Mouse (Mus musculus) forebrain, embryonic 13.5 days (tissue): ENCODE results near the gene Atp6v0a2. TPM values are rescaled to one million over a fixed set of nuclear protein-coding genes. Genes with fewer than 3 reads are reported as not detected.
"Not testable (repeated sequence)": the region's sequence is repeated elsewhere in the genome, so short reads cannot be mapped to it uniquely, and the experiment has no call there.

Experiments
- ATAC-seq: fragments of 200-750 bp; cut with Nextera tagmentation; 2 replicates; pipeline ENCODE4 v1.8.0; 2017
- H3K27ac ChIP-seq: fragments of 300-500 bp; sonication (generic); 2 replicates; pipeline ENCODE4 v1.5.1; 2015; ENCODE audit warnings: inconsistent platforms, mild to moderate bottlenecking, moderate library complexity
- H3K27me3 ChIP-seq: fragments of 300-500 bp; sonication (generic); 2 replicates; pipeline ENCODE4 v1.6.1; 2015; ENCODE audit warnings: mild to moderate bottlenecking, inconsistent platforms
- H3K36me3 ChIP-seq: fragments of 300-500 bp; sonication (generic); 2 replicates; pipeline ENCODE4 v1.6.1; 2015; ENCODE audit warnings: mild to moderate bottlenecking, inconsistent platforms; ENCODE audit not compliant: poor library complexity, severe bottlenecking
- H3K4me1 ChIP-seq: fragments of 300-500 bp; sonication (generic); 2 replicates; pipeline ENCODE4 v1.6.1; 2015; ENCODE audit warnings: inconsistent platforms
- H3K4me2 ChIP-seq: fragments of 300-500 bp; sonication (generic); 2 replicates; pipeline ENCODE4 v1.6.1; 2015; ENCODE audit warnings: inconsistent platforms, mild to moderate bottlenecking, moderate library complexity
- H3K4me3 ChIP-seq: fragments of 300-500 bp; sonication (generic); 2 replicates; pipeline ENCODE4 v1.5.1; 2015; ENCODE audit warnings: mild to moderate bottlenecking, inconsistent platforms
- H3K9ac ChIP-seq: fragments of 300-500 bp; sonication (generic); 2 replicates; pipeline ENCODE4 v1.6.1; 2015; ENCODE audit warnings: mild to moderate bottlenecking, inconsistent platforms
- H3K9me3 ChIP-seq: fragments of 300-500 bp; sonication (generic); replicated peaks from 2 replicates; pipeline ENCODE4 v1.6.1; 2016; ENCODE audit warnings: inconsistent platforms
- WGBS: fragments of 180-500 bp; shearing (Covaris S2); methylation state at CpG from one replicate; pipeline ENCODE4 v1.1.7; 2015; 5-methylcytosine and 5-hydroxymethylcytosine counted together
- polyA plus RNA-seq: library from polyadenylated mRNA; unstranded; fragments of >200 nt; fragmentation: Nextera tagmentation; extraction: Ambion mirVana; gene quantifications from 2 replicates; pipeline ENCODE4 v1.2.1, GENCODE M21; 2015

Atp6v0a2 gene
- polyA plus RNA-seq: 44.7 and 45.9 TPM in 2 replicates

DNA sequence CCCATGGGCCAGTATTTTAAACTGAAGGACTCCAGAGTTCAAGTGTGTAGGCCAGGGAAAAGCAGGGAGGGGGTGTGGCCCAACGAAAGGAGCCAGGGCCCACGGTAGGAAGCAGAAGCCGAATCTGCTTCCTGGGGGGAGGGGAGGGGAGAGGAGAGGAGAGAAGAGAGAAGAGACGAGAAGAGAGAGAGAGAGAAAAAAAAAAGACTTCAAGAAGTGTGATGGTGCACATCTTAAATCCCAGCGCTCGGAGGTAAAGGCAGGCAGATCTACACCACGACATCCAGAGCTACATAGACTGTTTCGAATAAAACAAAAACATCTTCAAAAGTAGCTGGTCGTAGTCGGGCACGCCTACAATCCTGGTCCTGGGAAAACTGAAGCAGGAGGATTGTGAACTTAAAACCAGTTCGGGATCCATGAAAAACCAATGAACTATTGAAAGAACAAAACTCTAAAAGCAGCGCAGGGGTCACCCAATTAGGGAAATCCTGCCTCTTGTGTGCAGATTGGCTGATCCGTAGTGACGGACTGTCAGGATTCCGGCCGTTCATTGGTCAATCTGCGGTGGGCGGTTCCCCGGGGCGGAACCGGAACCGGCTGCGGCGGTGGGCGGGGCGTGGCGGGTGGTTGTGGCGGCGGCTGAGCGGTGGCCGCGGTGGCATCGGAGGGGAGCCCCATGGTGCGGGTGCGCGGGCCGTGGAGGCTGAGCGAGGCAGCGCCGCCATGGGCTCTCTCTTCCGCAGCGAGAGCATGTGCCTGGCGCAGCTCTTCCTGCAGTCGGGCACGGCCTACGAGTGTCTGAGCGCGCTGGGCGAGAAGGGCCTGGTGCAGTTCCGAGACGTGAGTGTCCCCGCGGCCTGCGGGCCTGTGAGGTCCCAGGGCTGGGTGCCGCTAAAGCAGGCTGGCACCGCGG lies at the start of gene Atp6v0a2:
TSS of gene Atp6v0a2 (plus strand) at position 129 of the 916 bp plus-strand sequence.
- peak; percentile 98 for ATAC-seq
- Histone ChIP-seq H3K4me1 (peaks cover 16% of the 10 kb centered on the region), H3K9me3 (no peaks in the 10 kb centered on the region), H3K36me3 (peaks cover 25% of the 10 kb centered on the region), H3K9ac (peak within 1 kb of the TSS; percentile 94), H3K27me3 (no peaks in the 10 kb centered on the region), H3K4me3 (peak within 1 kb of the TSS; percentile 99), H3K27ac (peak within 1 kb of the TSS; percentile 54), H3K4me2 (peak within 1 kb of the TSS; percentile 96)
- under 1% methylated on average over 54 of the region's 58 CpGs for WGBS

DNA sequence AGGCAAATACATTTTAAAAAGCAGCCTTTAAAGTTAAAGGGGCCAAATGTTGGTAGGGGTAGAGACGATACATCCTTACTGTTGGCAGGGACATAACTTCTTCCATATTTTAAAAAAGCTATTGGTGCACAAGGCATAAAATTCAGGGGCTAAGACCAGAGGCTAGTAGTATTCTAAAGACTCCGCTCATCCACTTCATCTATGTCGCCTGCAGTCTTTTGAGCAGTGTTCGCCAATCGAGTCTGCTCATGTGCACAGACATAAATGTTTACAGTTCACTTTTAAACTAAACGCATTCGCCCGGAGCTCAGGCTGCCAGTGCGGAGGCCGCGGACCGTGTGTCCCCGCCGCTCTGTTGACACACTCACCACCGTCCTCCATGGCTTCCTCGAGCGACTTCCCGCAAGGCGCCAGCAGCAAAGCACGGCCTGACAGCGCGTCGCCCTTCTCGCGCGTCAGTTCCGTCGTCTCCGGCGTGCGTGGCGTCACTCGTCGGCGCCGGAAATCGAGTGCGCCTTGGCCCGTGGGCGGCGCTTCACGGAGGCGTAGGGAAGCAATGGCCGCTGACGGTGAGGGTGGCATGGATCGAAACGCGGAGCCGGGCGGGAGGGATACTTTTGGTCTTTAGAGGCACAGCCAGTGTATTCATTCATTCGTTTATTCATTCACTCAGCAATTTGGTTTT lies 49.6 kb upstream of the Atp6v0a2 start, which contains the start of the genes Eif2b1 and Gtf2h3:
TSS of gene Eif2b1 (minus strand) at position 499 of the 685 bp plus-strand sequence.
TSS of gene Gtf2h3 (plus strand) at position 508 of the 685 bp plus-strand sequence.
- ATAC-seq: peak; percentile 96
- H3K27ac ChIP-seq: 0 out of 2 replicates have a peak within 1 kb of the TSS, but pooled peaks have one; percentile 35
- peaks cover 30% of the 10 kb centered on the region for H3K4me1 ChIP-seq
- peak within 1 kb of the TSS; percentile 88 for H3K4me3 ChIP-seq
- no peaks in the 10 kb centered on the region for H3K9me3 ChIP-seq
- peak within 1 kb of the TSS; percentile 87 for H3K4me2 ChIP-seq
- no peaks in the 10 kb centered on the region for H3K27me3 ChIP-seq
- WGBS: under 1% methylated on average over 51 of the region's 51 CpGs
- H3K9ac ChIP-seq: peak within 1 kb of the TSS; percentile 87
- peaks cover 48% of the 10 kb centered on the region for H3K36me3 ChIP-seq

DNA sequence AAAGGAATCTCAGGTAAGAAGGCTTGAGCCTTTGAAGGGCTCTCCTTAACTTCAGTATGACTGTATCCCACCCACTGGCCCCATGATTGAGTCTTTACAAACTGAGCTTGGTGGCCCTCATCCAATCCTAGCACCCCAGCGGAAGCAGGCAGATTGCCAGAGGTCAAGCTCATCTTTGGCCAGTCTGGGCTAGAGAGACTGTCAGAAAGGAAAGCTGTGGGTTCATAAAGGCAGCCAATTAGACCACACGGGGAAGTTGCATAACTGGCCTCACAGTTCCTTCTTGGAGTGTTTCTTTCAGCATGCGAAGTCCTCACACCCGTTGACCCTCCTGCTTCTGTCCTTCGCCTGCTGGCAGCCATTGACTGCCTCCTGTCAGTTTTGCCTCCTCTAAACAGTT lies 45.9 kb upstream of the Atp6v0a2 start:
- no peak overlapping the region for H3K4me2 ChIP-seq
- no peak overlapping the region for H3K9ac ChIP-seq
- no peak for ATAC-seq
- H3K27ac ChIP-seq: no peak overlapping the region
- 88% methylated on average over 5 of the region's 5 CpGs for WGBS
- H3K27me3 ChIP-seq: no peaks in the 10 kb centered on the region
- no peaks in the 10 kb centered on the region for H3K9me3 ChIP-seq
- H3K36me3 ChIP-seq: peaks cover 46% of the 10 kb centered on the region
- H3K4me1 ChIP-seq: peaks cover 29% of the 10 kb centered on the region
- H3K4me3 ChIP-seq: no peak overlapping the region

DNA sequence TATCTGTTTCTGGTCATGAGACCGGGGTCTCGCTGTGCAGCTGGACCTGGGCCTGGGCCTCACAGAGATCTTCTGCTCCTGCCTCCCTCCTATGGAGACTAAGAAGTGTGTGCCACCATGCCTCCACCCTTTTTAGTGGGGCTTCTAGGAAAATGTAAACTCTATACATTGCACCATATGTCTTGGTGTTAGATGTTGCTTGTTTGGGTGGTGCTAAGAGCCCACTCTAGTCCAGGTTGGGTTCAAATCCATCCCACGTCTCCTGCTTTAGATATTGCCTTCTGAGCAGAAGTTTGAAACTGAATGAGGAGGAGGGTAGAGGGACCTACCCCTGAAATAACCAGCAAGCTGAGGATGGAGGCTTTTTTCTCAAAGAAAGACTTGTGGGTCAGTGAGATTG lies 35.6 kb upstream of the Atp6v0a2 start:
- no peak overlapping the region for H3K4me2 ChIP-seq
- no peaks in the 10 kb centered on the region for H3K4me1 ChIP-seq
- peaks cover 78% of the 10 kb centered on the region for H3K36me3 ChIP-seq
- H3K27ac ChIP-seq: no peak overlapping the region
- no peak for ATAC-seq
- no peaks in the 10 kb centered on the region for H3K27me3 ChIP-seq
- H3K9ac ChIP-seq: no peak overlapping the region
- no peak overlapping the region for H3K4me3 ChIP-seq
- WGBS: 96% methylated on average over 3 of the region's 3 CpGs
- H3K9me3 ChIP-seq: no peaks in the 10 kb centered on the region

DNA sequence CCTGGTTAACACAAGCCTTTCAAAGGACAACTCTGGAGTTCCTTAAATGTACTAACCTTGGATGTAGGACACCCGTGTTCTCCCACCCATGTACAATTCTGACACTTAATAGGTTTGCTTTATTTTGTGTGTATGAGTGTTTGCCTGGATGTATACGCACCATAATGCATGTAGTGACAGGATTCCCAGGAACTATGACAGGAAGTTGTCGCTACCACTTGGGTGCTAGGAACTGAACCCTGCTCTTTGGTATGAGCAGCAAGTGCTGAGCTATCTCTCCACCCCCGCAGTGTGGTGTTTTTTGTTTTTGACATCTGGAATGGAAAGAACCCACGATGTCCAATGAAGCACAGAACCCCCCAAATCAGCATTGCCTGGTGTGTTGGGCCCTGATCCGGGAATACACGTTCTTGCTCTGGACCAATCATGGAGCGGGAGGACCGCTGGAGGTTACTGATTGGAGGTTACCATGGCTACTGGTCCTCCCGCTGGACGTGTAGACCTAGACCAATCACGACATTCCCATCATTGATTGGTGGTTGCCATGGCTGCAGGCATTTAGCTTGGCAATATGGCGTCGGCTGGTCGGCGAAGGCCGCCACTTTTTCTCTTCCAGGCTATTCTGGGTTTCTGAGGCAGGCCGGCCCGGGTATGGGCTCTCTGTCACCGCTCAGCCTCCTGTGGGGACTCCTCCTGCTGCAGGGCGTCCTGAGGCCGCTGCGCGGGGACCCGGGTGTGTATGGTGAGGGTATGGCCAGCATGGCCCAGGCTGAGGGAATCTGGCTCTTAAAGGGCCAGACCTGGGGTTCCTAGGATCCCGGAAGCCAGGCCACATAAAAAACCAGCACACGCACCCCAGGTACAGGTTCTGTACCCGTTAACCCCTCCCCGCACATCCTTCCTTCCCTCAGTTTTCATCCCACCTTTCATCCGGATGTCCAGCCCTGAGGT lies 29.9 kb upstream of the Atp6v0a2 start:
- WGBS: 6% methylated on average over 30 of the region's 30 CpGs
- Histone ChIP-seq H3K27ac (no peak overlapping the region; the same call in 1 of the 2 replicates), H3K4me1 (peaks cover 15% of the 10 kb centered on the region)

DNA sequence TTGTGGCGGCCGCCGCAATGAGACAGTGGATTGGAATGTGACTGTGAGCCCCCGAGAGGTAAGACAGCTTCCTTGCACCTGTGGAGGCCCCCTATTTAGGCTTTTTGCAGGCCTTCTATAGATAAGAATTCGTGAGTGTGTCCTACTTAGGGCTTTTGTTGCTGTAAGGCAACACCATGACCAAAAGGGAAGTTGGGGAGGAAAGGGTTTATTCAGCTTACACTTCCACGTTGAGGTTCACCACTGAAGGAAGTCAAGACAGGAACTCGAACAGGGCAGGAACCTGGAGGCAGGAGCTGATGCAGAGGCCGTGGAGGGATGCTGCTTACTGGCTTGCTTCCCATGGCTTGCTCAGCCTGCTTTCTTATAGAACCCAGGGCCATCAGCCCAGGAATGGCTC lies 28.6 kb upstream of the Atp6v0a2 start:
- H3K27ac ChIP-seq, H3K9ac ChIP-seq, ATAC-seq, H3K9me3 ChIP-seq, H3K27me3 ChIP-seq: not testable (repeated sequence)
- H3K36me3 ChIP-seq: peaks cover 43% of the 10 kb centered on the region
- peak overlapping the region; percentile 96 for H3K4me2 ChIP-seq
- 67% methylated on average over 8 of the region's 8 CpGs for WGBS
- H3K4me3 ChIP-seq: peak overlapping the region; percentile 88; the same call in 1 of the 2 replicates
- H3K4me1 ChIP-seq: peaks cover 15% of the 10 kb centered on the region

More for the DNA sequence above, 29.9 kb upstream of the Atp6v0a2 start:
- Histone ChIP-seq H3K4me3 (peak overlapping the region; percentile 88), H3K36me3 (peaks cover 49% of the 10 kb centered on the region), H3K27me3 (no peaks in the 10 kb centered on the region), H3K9me3 (no peaks in the 10 kb centered on the region), H3K4me2 (peak overlapping the region; percentile 96), H3K9ac (peak overlapping the region; percentile 81)
- ATAC-seq: peak; percentile 100

DNA sequence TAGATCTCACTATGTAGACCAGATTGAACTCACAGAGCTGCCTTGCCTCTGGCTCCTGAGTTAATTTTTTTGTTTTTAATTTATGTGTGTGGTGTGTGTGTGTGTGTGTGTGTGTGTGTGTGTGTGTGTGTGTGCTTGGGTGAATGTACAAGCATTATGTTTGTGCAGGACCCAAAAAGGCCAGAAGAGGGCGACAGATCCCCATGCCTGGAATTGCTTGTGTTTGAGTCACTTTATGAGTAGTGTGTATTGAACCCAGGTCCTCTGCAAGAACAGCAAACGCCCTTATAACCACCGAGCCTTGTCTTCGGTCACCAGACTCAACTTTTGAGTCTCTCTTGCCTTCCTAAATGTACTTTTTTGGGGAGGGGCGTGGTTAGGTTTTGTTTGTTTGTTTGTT lies 26.0 kb upstream of the Atp6v0a2 start:
- Histone ChIP-seq H3K9ac (no peak overlapping the region), H3K9me3 (no peaks in the 10 kb centered on the region), H3K36me3 (peaks cover 28% of the 10 kb centered on the region), H3K4me3 (no peak overlapping the region), H3K27ac (no peak overlapping the region), H3K27me3 (no peaks in the 10 kb centered on the region), H3K4me2 (no peak overlapping the region), H3K4me1 (peaks cover 15% of the 10 kb centered on the region)
- WGBS: 73% methylated on average over 5 of the region's 5 CpGs
- no peak for ATAC-seq

DNA sequence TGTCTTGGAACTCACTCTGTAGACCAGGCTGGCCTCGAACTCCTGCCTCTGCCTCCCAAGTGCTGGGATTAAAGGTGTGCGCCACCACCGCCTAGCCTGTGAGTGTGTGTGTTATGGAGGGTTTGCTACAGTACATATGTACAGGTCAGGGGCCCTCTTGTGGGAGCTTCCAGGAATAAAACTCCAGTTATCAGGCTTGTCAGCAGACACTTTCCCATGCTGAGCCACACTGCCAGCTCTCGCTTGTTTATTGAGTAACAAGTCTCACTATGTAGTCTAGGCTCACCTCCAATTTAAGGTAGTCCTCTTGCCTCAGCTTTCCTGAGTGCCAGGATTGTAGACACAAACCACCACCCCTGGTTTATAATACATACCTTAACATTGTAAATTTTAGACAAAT lies 24.1 kb upstream of the Atp6v0a2 start:
- Histone ChIP-seq H3K27me3 (no peaks in the 10 kb centered on the region), H3K9ac (no peak overlapping the region), H3K4me3 (no peak overlapping the region), H3K36me3 (peaks cover 44% of the 10 kb centered on the region), H3K27ac (no peak overlapping the region), H3K4me2 (no peak overlapping the region), H3K4me1 (peaks cover 6% of the 10 kb centered on the region), H3K9me3 (no peaks in the 10 kb centered on the region)
- 85% methylated on average over 4 of the region's 4 CpGs for WGBS
- ATAC-seq: no peak

DNA sequence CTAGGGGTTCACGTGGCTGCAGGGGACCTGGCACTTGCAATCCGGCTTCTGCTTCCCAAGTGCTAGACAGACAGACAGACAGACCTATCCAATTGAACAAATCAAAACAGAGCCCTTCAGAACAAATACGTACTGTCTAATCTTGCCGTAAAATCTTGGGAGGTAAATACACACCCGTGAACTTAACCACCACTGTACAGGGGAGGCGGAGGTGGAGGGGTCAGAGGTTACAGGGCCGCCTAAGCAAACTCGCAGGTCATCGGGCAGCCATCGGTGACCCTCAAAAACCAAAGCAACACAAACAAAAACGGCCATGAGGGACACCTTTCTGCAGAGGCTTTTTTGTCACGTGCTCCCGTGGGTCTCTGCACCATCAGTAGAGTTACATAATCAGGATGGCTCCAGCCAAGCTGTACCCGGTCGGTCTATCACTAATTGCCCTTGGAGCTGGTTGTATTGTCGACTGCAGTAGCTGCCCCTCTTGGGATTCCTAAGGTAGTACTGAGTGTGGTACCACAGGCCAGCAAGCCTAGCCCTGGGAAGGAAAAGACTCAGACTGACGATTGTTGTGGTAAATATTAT lies 23.2 kb upstream of the Atp6v0a2 start:
- Histone ChIP-seq H3K9me3 (no peaks in the 10 kb centered on the region), H3K27ac (no peak overlapping the region)
- WGBS: 89% methylated on average over 17 of the region's 17 CpGs

DNA sequence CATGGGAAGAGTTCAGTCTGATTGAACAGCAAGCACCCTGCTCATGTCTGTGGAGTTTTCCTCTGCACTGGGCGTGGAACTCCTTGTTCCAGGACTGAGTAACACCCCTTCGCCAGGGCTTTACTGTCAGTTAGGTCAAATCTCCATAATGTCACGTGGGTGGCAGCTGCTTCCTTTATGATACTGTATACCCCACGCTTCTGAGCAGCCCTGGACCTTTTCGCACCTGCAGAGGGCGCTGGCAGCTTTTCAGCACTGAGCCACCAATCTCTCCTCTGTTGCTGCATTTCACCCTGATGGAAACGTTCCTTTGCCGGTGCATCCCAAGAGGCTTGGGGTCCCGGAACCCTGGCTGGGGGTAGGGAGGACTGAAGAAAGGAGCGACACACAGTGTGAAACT lies 17.4 kb upstream of the Atp6v0a2 start:
- Histone ChIP-seq H3K4me2 (no peak overlapping the region), H3K27ac (no peak overlapping the region), H3K9ac (no peak overlapping the region), H3K4me1 (no peaks in the 10 kb centered on the region), H3K36me3 (peaks cover 47% of the 10 kb centered on the region), H3K4me3 (no peak overlapping the region), H3K9me3 (no peaks in the 10 kb centered on the region), H3K27me3 (no peaks in the 10 kb centered on the region)
- no peak for ATAC-seq
- WGBS: 75% methylated on average over 10 of the region's 10 CpGs

More for the DNA sequence above, 23.2 kb upstream of the Atp6v0a2 start:
- no peak overlapping the region for H3K4me3 ChIP-seq
- ATAC-seq: no peak
- no peak overlapping the region for H3K9ac ChIP-seq
- H3K4me2 ChIP-seq: no peak overlapping the region
- H3K36me3 ChIP-seq: peaks cover 46% of the 10 kb centered on the region
- H3K27me3 ChIP-seq: no peaks in the 10 kb centered on the region
- H3K4me1 ChIP-seq: no peaks in the 10 kb centered on the region

DNA sequence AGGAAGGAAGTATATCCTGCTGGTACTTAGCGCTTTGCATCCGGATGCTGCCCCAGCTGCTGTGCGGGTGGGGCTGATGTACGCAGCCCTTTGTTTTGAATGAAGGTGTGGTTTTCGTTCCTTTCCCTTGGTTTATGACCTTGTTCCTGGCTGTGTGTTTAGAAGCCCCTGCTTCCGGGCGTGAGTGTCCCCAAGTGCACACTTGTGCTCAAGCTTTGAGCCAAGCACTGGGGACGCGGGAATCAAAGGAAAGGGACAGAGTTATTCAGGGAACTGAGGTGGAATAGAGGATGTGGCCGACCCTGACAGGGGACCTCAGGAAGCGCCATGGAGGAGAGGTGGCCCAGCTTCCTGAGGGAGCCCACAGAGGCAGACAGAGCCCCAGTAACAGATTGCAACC lies 13.7 kb upstream of the Atp6v0a2 start:
- WGBS: 90% methylated on average over 11 of the region's 11 CpGs

More for the DNA sequence above, 13.7 kb upstream of the Atp6v0a2 start:
- Histone ChIP-seq H3K4me3 (no peak overlapping the region), H3K9ac (no peak overlapping the region), H3K4me1 (no peaks in the 10 kb centered on the region), H3K27ac (no peak overlapping the region), H3K4me2 (no peak overlapping the region), H3K9me3 (no peaks in the 10 kb centered on the region), H3K36me3 (peaks cover 34% of the 10 kb centered on the region), H3K27me3 (no peaks in the 10 kb centered on the region)
- ATAC-seq: no peak
